Mouse (Mus musculus): ENCODE measurements around the gene Mif.
"Not testable (repeated sequence)": the region's sequence is repeated elsewhere in the genome, so short reads cannot be mapped to it uniquely, and the experiment has no call there.

Gene Mif

DNA sequence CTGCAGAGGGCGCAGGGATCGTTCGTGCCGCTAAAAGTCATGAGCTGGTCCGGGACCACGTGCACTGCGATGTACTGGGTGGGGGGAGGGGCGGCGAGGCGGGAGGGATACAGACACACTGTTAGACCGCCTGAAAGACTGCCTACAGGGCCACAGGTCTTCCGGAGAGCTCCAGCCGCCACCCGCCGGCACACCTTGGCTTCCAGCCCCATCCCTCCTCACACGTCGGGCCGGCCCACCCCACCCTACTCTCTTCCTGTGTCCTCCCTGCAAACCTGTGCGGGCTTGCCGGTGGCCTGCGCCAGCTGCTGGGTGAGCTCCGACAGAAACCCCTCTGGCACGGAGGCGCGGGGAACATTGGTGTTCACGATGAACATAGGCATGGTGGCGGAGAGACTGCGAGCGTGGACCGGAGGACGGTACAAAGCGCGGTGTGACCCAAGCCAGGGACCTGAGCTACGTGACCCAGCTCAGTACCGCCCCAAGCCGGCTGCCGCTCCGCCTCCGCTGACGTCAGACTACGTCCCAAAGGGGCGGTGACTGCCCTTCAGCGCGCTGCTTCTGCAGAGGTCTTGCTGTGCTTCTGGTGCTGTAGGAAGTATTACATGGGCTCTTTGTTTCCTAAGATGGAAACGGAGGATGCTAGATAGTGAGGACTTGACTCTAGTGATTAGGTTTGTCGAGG is at the start of gene Mif:
Gene Mif (minus strand): TSS at position 455 of the 685 bp plus-strand sequence.
- peaks cover 55% of the 10 kb centered on the region for H3K4me1 ChIP-seq (replicated peaks; ENCODE audit: low read depth, low read length)
- H3K9me3 ChIP-seq (ENCODE audit: low read length) = peaks cover 28% of the 10 kb centered on the region
- peaks cover 35% of the 10 kb centered on the region for H3K36me3 ChIP-seq (ENCODE audit: insufficient read depth, low read length)
- peak within 1 kb of the TSS; percentile 90 for H3K4me3 ChIP-seq (replicated peaks; ENCODE audit: low read length)
- H3K27me3 ChIP-seq (ENCODE audit: insufficient read depth, low read length) = not testable (repeated sequence)

DNA sequence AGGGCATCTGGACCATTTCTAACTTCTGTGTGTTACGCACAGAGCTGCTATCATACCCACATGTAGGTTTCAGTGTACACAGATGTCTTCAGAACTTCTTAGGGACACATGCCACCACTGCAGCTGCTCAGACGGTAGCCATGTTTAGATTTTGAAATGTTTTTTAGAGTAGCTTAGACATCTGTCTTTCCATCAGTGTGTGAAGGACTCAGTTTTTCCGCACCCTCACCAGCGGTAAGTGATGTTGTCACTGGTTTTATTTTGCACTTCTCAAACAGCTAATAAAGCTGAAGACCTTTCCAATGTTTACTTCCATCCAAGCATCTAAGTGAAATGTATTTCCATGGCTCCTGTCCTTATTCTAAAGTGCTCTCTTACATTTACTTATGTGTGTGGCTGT is 46.8 kb upstream of the Mif start:
- Histone ChIP-seq H3K4me3 (replicated peaks; ENCODE audit: low read length) (no peak overlapping the region), H3K9me3 (ENCODE audit: low read length) (no peaks in the 10 kb centered on the region), H3K4me1 (replicated peaks; ENCODE audit: low read depth, low read length) (peaks cover 11% of the 10 kb centered on the region), H3K36me3 (ENCODE audit: insufficient read depth, low read length) (peaks cover 97% of the 10 kb centered on the region), H3K27me3 (ENCODE audit: insufficient read depth, low read length) (no peaks in the 10 kb centered on the region)
- TF ChIP-seq NANOG (IDR thresholded peaks at IDR 0.05; ENCODE audit: borderline replicate concordance, low read length) (no peak), POU5F1 (IDR thresholded peaks at IDR 0.05; ENCODE audit: borderline replicate concordance, low read length) (no peak), CTCF (conservative IDR thresholded peaks at IDR 0.05; ENCODE audit: low read length) (no peak)

DNA sequence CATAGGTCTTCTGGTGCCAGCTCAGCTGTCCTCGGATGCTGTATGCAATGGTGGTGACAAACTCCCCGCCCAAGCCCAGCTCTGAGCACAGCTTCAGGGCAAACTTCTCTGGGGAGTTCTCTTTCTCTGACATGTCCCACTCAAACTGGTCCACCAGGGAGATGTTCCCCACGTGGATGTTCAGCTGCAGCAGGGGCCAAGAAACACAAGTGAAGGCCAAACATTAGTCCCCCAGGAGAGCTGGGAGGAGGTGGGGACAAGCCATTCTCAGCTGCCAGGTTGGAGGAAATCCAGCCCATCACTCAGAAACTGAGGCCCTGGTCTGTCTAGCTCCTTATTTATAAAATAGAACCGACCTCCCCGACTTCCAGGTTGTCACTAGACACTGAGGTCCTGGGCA is 44.4 kb upstream of the Mif start:
- H3K9me3 ChIP-seq (ENCODE audit: low read length) = no peaks in the 10 kb centered on the region
- H3K4me3 ChIP-seq (replicated peaks; ENCODE audit: low read length) = no peak overlapping the region
- H3K36me3 ChIP-seq (ENCODE audit: insufficient read depth, low read length) = peaks cover 98% of the 10 kb centered on the region
- TF ChIP-seq CTCF (conservative IDR thresholded peaks at IDR 0.05; ENCODE audit: low read length) = no peak
- TF ChIP-seq NANOG (IDR thresholded peaks at IDR 0.05; ENCODE audit: borderline replicate concordance, low read length) = no peak
- TF ChIP-seq POU5F1 (IDR thresholded peaks at IDR 0.05; ENCODE audit: borderline replicate concordance, low read length) = no peak
- H3K4me1 ChIP-seq (replicated peaks; ENCODE audit: low read depth, low read length) = peaks cover 7% of the 10 kb centered on the region; the same call in 1 of the 2 replicates
- H3K27me3 ChIP-seq (ENCODE audit: insufficient read depth, low read length) = no peaks in the 10 kb centered on the region

GRCm38 (mm10) chr10:75898846-75899245 is 38.8 kb upstream of the Mif start:
- Histone ChIP-seq H3K4me1 (replicated peaks; ENCODE audit: low read depth, low read length) (peaks cover 45% of the 10 kb centered on the region), H3K4me3 (replicated peaks; ENCODE audit: low read length) (0 out of 2 replicates have a peak overlapping the region, but pooled peaks have one; percentile 17), H3K27me3 (ENCODE audit: insufficient read depth, low read length) (no peaks in the 10 kb centered on the region), H3K36me3 (ENCODE audit: insufficient read depth, low read length) (peaks cover 100% of the 10 kb centered on the region), H3K9me3 (ENCODE audit: low read length) (no peaks in the 10 kb centered on the region)
- TF ChIP-seq POU5F1 (IDR thresholded peaks at IDR 0.05; ENCODE audit: borderline replicate concordance, low read length) (no peak), CTCF (conservative IDR thresholded peaks at IDR 0.05; ENCODE audit: low read length) (no peak), NANOG (IDR thresholded peaks at IDR 0.05; ENCODE audit: borderline replicate concordance, low read length) (no peak)

GRCm38 (mm10) chr10:75898039-75898564 is 38.1 kb upstream of the Mif start:
- TF ChIP-seq NANOG (IDR thresholded peaks at IDR 0.05; ENCODE audit: borderline replicate concordance, low read length) = no peak
- TF ChIP-seq CTCF (conservative IDR thresholded peaks at IDR 0.05; ENCODE audit: low read length) = no peak
- no peak for TF ChIP-seq POU5F1 (IDR thresholded peaks at IDR 0.05; ENCODE audit: borderline replicate concordance, low read length)
- no peaks in the 10 kb centered on the region for H3K27me3 ChIP-seq (ENCODE audit: insufficient read depth, low read length)
- peaks cover 92% of the 10 kb centered on the region for H3K36me3 ChIP-seq (ENCODE audit: insufficient read depth, low read length)
- H3K4me1 ChIP-seq (replicated peaks; ENCODE audit: low read depth, low read length) = peaks cover 48% of the 10 kb centered on the region
- H3K4me3 ChIP-seq (replicated peaks; ENCODE audit: low read length) = 0 out of 2 replicates have a peak overlapping the region, but pooled peaks have one; percentile 17
- no peaks in the 10 kb centered on the region for H3K9me3 ChIP-seq (ENCODE audit: low read length)

GRCm38 (mm10) chr10:75897373-75897772 is 37.3 kb upstream of the Mif start:
- H3K4me1 ChIP-seq (replicated peaks; ENCODE audit: low read depth, low read length) = peaks cover 51% of the 10 kb centered on the region
- peaks cover 85% of the 10 kb centered on the region for H3K36me3 ChIP-seq (ENCODE audit: insufficient read depth, low read length)
- H3K9me3 ChIP-seq (ENCODE audit: low read length) = no peaks in the 10 kb centered on the region
- TF ChIP-seq POU5F1 (IDR thresholded peaks at IDR 0.05; ENCODE audit: borderline replicate concordance, low read length) = no peak
- peak; percentile 80 for TF ChIP-seq CTCF (conservative IDR thresholded peaks at IDR 0.05; ENCODE audit: low read length)
- TF ChIP-seq NANOG (IDR thresholded peaks at IDR 0.05; ENCODE audit: borderline replicate concordance, low read length) = no peak
- no peaks in the 10 kb centered on the region for H3K27me3 ChIP-seq (ENCODE audit: insufficient read depth, low read length)
- no peak overlapping the region for H3K4me3 ChIP-seq (replicated peaks; ENCODE audit: low read length)

GRCm38 (mm10) chr10:75896208-75896607 is 36.2 kb upstream of the Mif start:
- peaks cover 73% of the 10 kb centered on the region for H3K36me3 ChIP-seq (ENCODE audit: insufficient read depth, low read length)
- no peak for TF ChIP-seq POU5F1 (IDR thresholded peaks at IDR 0.05; ENCODE audit: borderline replicate concordance, low read length)
- TF ChIP-seq NANOG (IDR thresholded peaks at IDR 0.05; ENCODE audit: borderline replicate concordance, low read length) = no peak
- no peak for TF ChIP-seq CTCF (conservative IDR thresholded peaks at IDR 0.05; ENCODE audit: low read length)
- no peaks in the 10 kb centered on the region for H3K27me3 ChIP-seq (ENCODE audit: insufficient read depth, low read length)
- H3K4me1 ChIP-seq (replicated peaks; ENCODE audit: low read depth, low read length) = peaks cover 55% of the 10 kb centered on the region
- no peaks in the 10 kb centered on the region for H3K9me3 ChIP-seq (ENCODE audit: low read length)
- H3K4me3 ChIP-seq (replicated peaks; ENCODE audit: low read length) = no peak overlapping the region

- Histone ChIP-seq H3K4me3 (replicated peaks; ENCODE audit: low read length) (no peak overlapping the region), H3K4me1 (replicated peaks; ENCODE audit: low read depth, low read length) (peaks cover 55% of the 10 kb centered on the region), H3K36me3 (ENCODE audit: insufficient read depth, low read length) (peaks cover 68% of the 10 kb centered on the region), H3K27me3 (ENCODE audit: insufficient read depth, low read length) (no peaks in the 10 kb centered on the region), H3K9me3 (ENCODE audit: low read length) (no peaks in the 10 kb centered on the region)
- no peak for TF ChIP-seq NANOG (IDR thresholded peaks at IDR 0.05; ENCODE audit: borderline replicate concordance, low read length)
- TF ChIP-seq CTCF (conservative IDR thresholded peaks at IDR 0.05; ENCODE audit: low read length) = no peak
- TF ChIP-seq POU5F1 (IDR thresholded peaks at IDR 0.05; ENCODE audit: borderline replicate concordance, low read length) = no peak
Observed at GRCm38 (mm10) chr10:75895730-75896129, 35.7 kb upstream of the Mif start.
